Mouse (Mus musculus) erythroblast, embryonic 14.5 days (primary cell): ENCODE data around the gene Kcnj6. TPM values are rescaled to one million over a fixed set of nuclear protein-coding genes. Genes with fewer than 3 reads are reported as not detected.

Experiments used
- H3K27me3 ChIP-seq: 2 replicates; pipeline ENCODE4 v1.6.1; 2012; ENCODE audit warnings: inconsistent platforms; ENCODE audit not compliant: control insufficient read depth
- H3K36me3 ChIP-seq: 2 replicates; pipeline ENCODE4 v1.6.1; 2012; ENCODE audit warnings: mild to moderate bottlenecking, inconsistent platforms; ENCODE audit not compliant: control insufficient read depth
- H3K4me1 ChIP-seq: 2 replicates; pipeline ENCODE4 v1.6.1; 2012; ENCODE audit warnings: inconsistent platforms; ENCODE audit not compliant: control insufficient read depth
- H3K4me3 ChIP-seq: replicated peaks from 2 replicates; pipeline ENCODE3; 2012; ENCODE audit warnings: moderate library complexity, mild to moderate bottlenecking, inconsistent platforms
- H3K9me3 ChIP-seq: 2 replicates; pipeline ENCODE4 v1.6.1; 2012; ENCODE audit warnings: low read length, inconsistent platforms, mixed read lengths; ENCODE audit not compliant: control insufficient read depth
- GATA1 ChIP-seq: IDR thresholded peaks from 2 replicates; pipeline ENCODE4 v1.6.1; 2012; ENCODE audit warnings: low read length, inconsistent platforms, mixed read lengths
- TAL1 ChIP-seq: IDR thresholded peaks from 3 replicates; pipeline ENCODE4 v1.6.1; 2012; ENCODE audit warnings: low read length, inconsistent platforms, mixed read lengths
- polyA plus RNA-seq: library from polyadenylated mRNA; stranded (reverse); fragments of >175 nt; gene quantifications from 2 replicates; pipeline ENCODE4 v1.2.3, GENCODE M21; 2012

Gene Kcnj6
- polyA plus RNA-seq, 1 experiment, result 0.02 TPM

DNA sequence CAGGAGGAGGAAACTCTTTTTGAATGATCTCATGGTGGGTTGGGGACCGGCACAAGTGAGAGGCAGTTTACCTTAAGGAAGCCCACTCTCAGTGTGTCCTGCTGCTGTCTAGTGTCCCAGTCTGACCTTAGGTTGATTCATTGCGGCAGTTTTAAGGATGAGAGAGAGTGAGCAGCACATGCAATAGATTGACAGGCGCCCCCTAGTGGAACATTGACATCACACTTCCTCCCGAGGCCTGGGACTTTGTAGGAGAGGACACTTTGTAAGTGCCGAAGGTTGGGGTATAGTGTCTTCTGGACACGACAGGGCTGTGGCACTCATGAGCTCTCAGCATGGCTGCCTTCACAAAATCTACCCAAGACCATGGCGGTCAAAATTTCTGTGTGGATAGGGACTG, 213.8 kb downstream of the Kcnj6 start:
- no peak for TF ChIP-seq GATA1
- TF ChIP-seq TAL1, result no peak
- H3K9me3 ChIP-seq, result peaks cover 13% of the 10 kb centered on the region
- H3K4me3 ChIP-seq, result no peak overlapping the region
- no peaks in the 10 kb centered on the region for H3K4me1 ChIP-seq
- H3K27me3 ChIP-seq, result no peaks in the 10 kb centered on the region
- no peaks in the 10 kb centered on the region for H3K36me3 ChIP-seq

DNA sequence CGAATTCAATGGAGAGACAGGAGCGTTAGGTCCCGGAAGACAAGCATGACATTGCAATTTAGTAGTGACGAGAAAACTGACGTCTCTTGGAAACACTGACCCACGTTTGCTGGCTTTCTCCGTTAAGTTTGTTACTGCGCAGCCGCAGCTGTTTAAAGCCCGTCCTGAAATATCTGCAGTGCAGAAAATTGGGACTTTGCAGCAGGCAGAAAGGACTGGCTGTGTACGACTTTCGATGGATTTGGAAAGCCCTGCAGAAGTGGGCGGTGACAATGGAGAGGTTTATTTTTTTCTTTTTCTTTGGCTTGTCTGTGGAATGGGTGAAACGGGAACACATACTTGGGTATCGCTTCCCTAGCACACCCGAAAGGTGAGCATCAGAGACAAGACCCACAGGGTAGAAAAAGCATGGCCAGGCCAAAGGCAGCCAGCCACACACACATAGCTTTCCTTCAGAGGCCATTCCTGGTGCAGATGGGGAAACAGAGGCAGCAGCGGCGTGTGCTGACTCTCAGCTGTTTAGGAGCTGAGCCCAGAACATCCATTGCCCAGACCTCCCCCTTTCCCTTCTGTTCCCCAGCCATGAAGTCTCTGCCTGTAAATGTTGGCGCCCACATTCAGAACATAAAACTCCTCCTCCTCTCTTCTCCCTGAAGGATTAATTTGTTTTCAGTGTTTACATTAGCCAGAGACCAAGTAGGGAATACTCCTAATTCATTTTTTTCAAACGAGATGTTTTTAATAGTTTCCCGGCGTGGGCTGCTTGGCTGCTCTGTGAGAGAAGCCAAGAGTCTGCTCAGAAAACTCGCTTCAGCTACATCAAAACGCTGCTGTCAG, 215.2 kb downstream of the Kcnj6 start:
- H3K9me3 ChIP-seq, result peaks cover 13% of the 10 kb centered on the region
- no peaks in the 10 kb centered on the region for H3K27me3 ChIP-seq
- no peak overlapping the region for H3K4me3 ChIP-seq
- H3K4me1 ChIP-seq, result no peaks in the 10 kb centered on the region
- no peak for TF ChIP-seq TAL1
- TF ChIP-seq GATA1, result no peak
- H3K36me3 ChIP-seq, result no peaks in the 10 kb centered on the region

DNA sequence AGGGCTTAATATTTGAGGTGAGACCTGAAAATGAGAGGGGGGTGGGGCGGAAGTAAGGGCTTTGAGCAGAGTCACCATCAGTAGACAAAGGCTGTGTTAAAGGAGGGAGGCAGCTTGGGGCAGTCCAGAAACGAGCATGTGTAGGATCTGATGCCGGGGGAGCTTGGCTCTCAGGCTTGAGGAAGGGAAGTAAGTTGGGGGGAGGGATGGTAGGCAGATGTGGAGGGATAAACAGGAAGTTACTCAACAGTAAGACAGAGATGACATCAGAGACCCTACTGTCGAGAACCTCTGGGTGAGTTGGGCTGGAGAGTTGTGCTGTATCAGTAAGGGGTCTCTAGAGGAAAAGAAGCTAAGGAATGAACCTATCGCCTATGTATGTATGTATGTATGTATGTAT, 223.6 kb downstream of the Kcnj6 start:
- TF ChIP-seq TAL1, result no peak
- no peak for TF ChIP-seq GATA1

DNA sequence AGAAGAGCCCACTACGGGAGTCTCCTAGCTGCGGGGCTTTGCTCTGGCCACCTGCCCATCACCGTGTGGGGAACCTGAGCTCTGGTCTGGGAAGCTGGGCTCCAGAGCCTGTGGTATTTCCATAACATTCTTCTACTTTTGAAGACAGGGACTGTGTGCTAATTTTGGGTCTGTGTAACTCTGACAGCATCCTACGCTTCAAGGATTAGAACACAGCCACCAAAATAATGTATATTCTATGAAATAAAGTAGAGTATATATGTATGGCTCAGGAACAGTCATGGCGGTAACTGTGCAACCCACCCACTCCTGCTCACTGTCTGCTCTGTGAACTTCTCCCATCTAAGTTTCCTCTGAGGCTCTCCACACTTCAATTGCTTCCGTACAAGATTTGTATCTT, 229.9 kb downstream of the Kcnj6 start:
- Histone ChIP-seq H3K4me3 (no peak overlapping the region), H3K9me3 (no peaks in the 10 kb centered on the region), H3K27me3 (no peaks in the 10 kb centered on the region), H3K36me3 (no peaks in the 10 kb centered on the region), H3K4me1 (no peaks in the 10 kb centered on the region)
- TF ChIP-seq GATA1 (no peak), TAL1 (no peak)

More for the DNA sequence above, 223.6 kb downstream of the Kcnj6 start:
- Histone ChIP-seq H3K27me3 (no peaks in the 10 kb centered on the region), H3K9me3 (0 out of 2 replicates have a peak, but pooled peaks cover 5% of the 10 kb centered on the region), H3K36me3 (no peaks in the 10 kb centered on the region), H3K4me1 (no peaks in the 10 kb centered on the region), H3K4me3 (no peak overlapping the region)

DNA sequence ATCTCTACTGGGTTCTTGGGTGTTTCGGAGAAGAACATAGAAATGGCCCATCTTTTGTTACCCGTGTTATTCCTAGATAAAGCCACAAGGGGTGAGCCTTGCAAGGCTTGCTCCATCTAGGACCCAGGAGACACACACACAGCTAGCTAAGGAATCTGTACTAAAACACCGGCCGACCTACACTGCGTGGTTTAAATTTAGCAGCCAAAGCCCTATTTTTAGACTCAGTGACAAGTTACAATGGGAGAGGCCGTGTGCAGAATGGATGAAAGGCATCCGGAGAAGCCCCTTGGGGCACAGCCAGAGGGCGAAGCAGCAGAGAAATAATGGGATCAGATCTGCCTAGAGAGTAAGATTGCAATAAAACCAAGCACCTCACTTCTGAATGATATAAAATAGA, 232.4 kb downstream of the Kcnj6 start:
- Histone ChIP-seq H3K4me1 (peaks cover 2% of the 10 kb centered on the region; the same call in 1 of the 2 replicates), H3K9me3 (peaks cover 4% of the 10 kb centered on the region; the same call in 1 of the 2 replicates), H3K27me3 (no peaks in the 10 kb centered on the region), H3K36me3 (no peaks in the 10 kb centered on the region), H3K4me3 (no peak overlapping the region)
- TF ChIP-seq GATA1 (no peak), TAL1 (no peak)

DNA sequence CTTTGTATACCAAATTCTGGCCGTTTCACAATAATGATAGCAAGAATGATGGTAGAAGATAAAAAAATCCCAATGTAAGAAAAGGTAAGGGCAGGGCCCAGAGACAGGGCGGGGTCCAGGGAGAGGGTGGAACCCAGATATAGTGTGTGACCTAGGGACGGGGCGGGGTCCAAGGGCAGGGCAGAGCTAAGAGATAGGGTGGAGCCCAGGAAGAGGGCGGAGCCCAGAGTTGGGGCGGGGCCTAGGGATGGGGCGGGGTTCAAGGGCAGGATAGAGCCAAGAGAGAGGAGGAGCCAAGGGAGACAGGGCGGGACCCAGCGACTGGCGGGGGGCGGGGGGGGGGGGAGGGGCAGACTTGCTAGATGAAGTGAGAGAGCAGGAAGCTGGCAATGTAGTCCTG, 236.8 kb downstream of the Kcnj6 start:
- Histone ChIP-seq H3K4me3 (no peak overlapping the region), H3K36me3 (no peaks in the 10 kb centered on the region), H3K4me1 (peaks cover 2% of the 10 kb centered on the region; the same call in 1 of the 2 replicates), H3K27me3 (no peaks in the 10 kb centered on the region), H3K9me3 (peaks cover 4% of the 10 kb centered on the region; the same call in 1 of the 2 replicates)
- TF ChIP-seq GATA1, result no peak
- no peak for TF ChIP-seq TAL1

DNA sequence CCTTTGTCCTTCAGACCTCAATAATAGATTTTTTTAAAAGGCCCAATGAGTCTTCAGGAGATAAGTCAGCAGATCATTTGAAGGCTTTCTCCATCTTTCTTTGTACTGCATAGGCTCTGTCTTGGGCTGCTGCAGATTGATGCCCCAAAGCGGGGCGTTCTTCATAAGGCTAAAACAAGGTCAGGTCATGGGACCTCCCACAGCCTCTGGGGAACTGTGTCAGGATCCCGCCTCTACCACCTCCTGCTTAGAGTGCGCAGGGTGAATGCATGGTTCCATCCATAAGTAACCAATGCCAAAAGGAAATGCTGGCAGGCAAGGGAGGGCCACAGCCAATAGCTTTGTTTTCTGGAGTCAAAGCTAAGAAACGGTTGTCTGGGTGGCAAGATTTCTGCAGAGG, 237.7 kb downstream of the Kcnj6 start:
- Histone ChIP-seq H3K27me3 (no peaks in the 10 kb centered on the region), H3K9me3 (peaks cover 4% of the 10 kb centered on the region; the same call in 1 of the 2 replicates), H3K36me3 (no peaks in the 10 kb centered on the region), H3K4me3 (no peak overlapping the region), H3K4me1 (peaks cover 2% of the 10 kb centered on the region; the same call in 1 of the 2 replicates)
- TF ChIP-seq TAL1, result no peak
- TF ChIP-seq GATA1, result no peak

DNA sequence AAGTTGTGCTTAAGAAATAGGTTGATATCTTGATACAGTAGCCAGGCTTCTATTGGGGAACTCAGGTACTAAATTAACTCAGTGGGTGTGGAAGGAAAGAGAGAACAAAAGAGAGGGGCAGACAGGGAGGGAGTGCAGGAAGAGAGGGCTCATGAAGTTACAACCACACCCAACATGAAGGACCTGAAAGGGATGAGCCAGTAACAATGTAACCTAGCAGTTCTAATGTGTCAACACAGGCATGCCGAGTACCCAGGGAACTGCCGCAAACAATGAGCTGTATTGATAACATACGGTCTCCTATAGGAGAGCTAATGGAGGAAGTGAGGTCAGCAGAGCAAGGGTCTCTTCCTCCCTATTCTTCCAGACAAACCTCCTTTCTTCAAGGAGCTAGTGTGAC, 238.9 kb downstream of the Kcnj6 start:
- H3K4me3 ChIP-seq, result no peak overlapping the region
- H3K9me3 ChIP-seq, result peaks cover 4% of the 10 kb centered on the region; the same call in 1 of the 2 replicates
- H3K36me3 ChIP-seq, result no peaks in the 10 kb centered on the region
- peaks cover 2% of the 10 kb centered on the region; the same call in 1 of the 2 replicates for H3K4me1 ChIP-seq
- H3K27me3 ChIP-seq, result no peaks in the 10 kb centered on the region
- TF ChIP-seq GATA1 (no peak), TAL1 (no peak)

DNA sequence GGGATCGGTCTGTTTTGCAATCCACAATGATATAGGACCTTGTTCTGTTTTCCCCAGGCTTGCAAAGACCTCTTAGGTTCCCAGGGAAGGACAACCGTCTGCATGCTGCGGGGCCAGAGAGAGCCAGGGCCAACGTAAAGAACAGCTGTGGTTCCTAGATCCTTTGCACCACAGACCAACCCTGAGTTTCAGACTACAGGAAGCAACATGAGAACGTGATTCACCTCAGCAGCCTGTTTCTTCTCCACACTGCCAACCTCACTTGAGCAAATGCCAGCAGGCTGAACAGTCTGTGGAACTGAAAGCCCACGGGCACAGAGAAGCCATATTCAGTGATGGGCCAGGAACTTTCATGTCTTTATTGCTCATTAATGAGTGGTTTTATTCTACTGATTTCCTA, 241.1 kb downstream of the Kcnj6 start:
- Histone ChIP-seq H3K36me3 (no peaks in the 10 kb centered on the region), H3K9me3 (no peaks in the 10 kb centered on the region), H3K4me3 (no peak overlapping the region), H3K27me3 (no peaks in the 10 kb centered on the region), H3K4me1 (peaks cover 2% of the 10 kb centered on the region; the same call in 1 of the 2 replicates)
- TF ChIP-seq TAL1 (no peak), GATA1 (no peak)

DNA sequence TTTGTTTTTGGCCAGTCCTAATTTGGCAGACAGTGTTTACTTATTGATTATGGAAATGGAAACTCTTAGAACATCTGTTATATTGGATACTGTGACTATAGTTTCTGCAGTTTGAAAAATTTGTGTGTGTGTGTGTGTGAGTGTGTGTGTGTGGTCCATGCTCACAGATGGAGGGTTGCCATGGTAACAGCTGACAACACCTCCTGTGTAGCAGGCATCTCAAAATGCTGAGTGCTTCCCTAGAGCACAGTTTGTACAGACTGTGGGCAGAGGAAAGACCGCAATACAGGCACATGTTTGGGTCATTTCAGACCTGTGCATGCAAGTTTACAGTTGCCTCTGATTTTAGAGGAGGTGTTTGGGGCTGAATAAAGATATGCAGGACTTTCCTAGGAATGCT, 244.0 kb downstream of the Kcnj6 start:
- TF ChIP-seq TAL1 (no peak), GATA1 (no peak)
- H3K4me3 ChIP-seq, result no peak overlapping the region
- H3K9me3 ChIP-seq, result no peaks in the 10 kb centered on the region
- H3K27me3 ChIP-seq, result no peaks in the 10 kb centered on the region
- no peaks in the 10 kb centered on the region for H3K4me1 ChIP-seq
- H3K36me3 ChIP-seq, result no peaks in the 10 kb centered on the region
